Mouse (Mus musculus): ENCODE data around the gene Thoc7. TPM values are rescaled to one million over a fixed set of nuclear protein-coding genes. Genes with fewer than 3 reads are reported as not detected.
A peak's percentile ranks its signal among the peaks of the same experiment; 100 is the strongest.

Thoc7 gene
- polyA plus RNA-seq, 1 experiment from 2014 or later = 189 TPM

GRCm38 (mm10) chr14:13917630-13918029 lies 44.0 kb downstream of the Thoc7 start:
- 28% methylated on average over 3 of the region's 3 CpGs for whole genome bisulfite sequencing

DNA sequence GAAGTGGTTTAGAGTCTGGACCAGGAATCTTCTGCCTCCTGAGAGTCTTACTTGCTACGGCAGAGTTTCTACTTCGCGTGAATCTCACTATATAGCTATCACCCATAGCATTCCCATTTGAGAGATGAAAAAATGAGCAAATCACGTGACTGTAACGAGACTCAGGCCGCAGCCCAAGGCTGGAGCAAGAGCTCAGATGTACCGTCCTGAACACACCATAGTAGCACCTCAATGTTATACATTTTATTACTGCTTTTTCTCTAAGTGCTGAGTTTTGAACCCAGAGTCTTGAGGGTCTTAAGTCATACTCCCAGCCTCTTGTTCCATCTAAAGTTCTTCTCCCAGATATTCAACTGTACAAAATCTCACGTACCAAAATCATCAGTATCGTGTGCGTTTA lies 44.4 kb downstream of the Thoc7 start:
- Histone ChIP-seq H3K4me2 (no peak overlapping the region), H3K4me3 (no peak overlapping the region), H3K36me3 (no peaks in the 10 kb centered on the region), H3K27ac (no peak overlapping the region), H3K9ac (no peak overlapping the region), H3K27me3 (no peaks in the 10 kb centered on the region), H3K9me3 (no peaks in the 10 kb centered on the region), H3K4me1 (no peaks in the 10 kb centered on the region)
- 82% methylated on average over 10 of the region's 10 CpGs for WGBS
- ATAC-seq (ENCODE audit: borderline replicate concordance, extremely low read depth, low FRiP score, low TSS enrichment) = no peak

More at GRCm38 (mm10) chr14:13917630-13918029, 44.0 kb downstream of the Thoc7 start:
- Histone ChIP-seq H3K9me3 (no peaks in the 10 kb centered on the region), H3K4me2 (no peak overlapping the region), H3K4me1 (no peaks in the 10 kb centered on the region), H3K36me3 (no peaks in the 10 kb centered on the region), H3K27me3 (no peaks in the 10 kb centered on the region), H3K4me3 (no peak overlapping the region), H3K27ac (no peak overlapping the region), H3K9ac (no peak overlapping the region)
- no peak for ATAC-seq (ENCODE audit: borderline replicate concordance, extremely low read depth, low FRiP score, low TSS enrichment)

DNA sequence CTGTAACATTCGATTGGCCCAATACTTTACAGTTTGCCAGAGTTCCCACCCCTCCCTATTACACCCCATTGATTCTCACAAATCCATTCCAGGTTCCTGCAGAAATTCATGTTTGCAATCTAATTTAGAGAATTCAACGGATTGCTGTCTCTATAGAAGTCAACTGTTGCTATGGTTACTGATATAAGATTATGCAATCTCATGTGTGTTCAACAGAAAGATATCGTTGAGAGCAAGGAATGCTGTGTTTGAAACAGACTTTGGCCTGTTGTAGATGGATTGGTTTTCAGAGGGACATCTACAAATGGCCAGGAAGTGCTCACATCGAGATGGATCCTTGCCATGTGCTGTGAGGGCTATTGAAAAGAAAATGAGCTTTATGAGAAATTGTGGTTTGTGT lies 46.4 kb downstream of the Thoc7 start:
- no peaks in the 10 kb centered on the region for H3K36me3 ChIP-seq
- no peak overlapping the region for H3K4me3 ChIP-seq
- 37% methylated on average over 4 of the region's 4 CpGs for WGBS

DNA sequence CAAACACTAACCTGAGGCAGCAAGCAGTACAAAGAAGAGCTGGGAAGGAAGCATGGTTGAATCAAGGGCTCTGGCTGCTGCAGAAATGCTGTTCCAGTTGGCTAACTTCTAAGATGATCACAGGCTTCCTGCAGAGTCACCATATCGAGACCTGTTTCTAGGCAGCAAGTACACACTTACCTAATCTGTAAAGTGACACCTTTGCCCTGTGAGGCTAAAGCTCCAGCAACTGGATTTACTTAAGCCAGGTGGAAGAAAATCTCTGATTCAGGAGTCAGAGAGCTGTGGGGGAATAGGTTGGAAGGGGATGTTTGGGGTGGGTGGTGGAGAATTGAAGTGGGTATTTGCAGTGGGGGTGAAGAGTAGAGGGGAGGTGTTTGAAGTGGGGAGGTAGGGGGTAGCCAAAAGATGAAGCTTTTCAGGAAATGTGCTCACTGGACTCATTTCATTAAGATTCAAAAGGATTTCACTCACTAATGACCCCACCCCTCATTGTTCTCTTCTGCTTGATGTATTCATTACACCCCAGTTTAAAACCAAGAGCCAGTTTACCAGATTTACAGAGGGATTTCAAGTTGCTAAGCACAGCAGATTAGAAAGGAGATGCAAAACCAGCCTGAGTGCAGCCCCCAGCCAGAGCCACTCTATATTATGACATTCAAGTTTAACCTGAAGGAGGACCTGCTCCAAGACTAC lies 47.1 kb downstream of the Thoc7 start, which contains the start of gene Gm281:
TSS of gene Gm281 (minus strand) at position 92 of the 696 bp plus-strand sequence.
- Histone ChIP-seq H3K4me2 (no peak within 1 kb of the TSS), H3K27ac (no peak within 1 kb of the TSS), H3K9ac (no peak within 1 kb of the TSS), H3K9me3 (no peaks in the 10 kb centered on the region), H3K4me1 (no peaks in the 10 kb centered on the region), H3K36me3 (no peaks in the 10 kb centered on the region), H3K4me3 (no peak within 1 kb of the TSS), H3K27me3 (no peaks in the 10 kb centered on the region)
- ATAC-seq (ENCODE audit: borderline replicate concordance, extremely low read depth, low FRiP score, low TSS enrichment) = no peak
- WGBS = 32% methylated on average over 1 of the region's 1 CpGs

More for the DNA sequence above, 46.4 kb downstream of the Thoc7 start:
- H3K27ac ChIP-seq = no peak overlapping the region
- no peak for ATAC-seq (ENCODE audit: borderline replicate concordance, extremely low read depth, low FRiP score, low TSS enrichment)
- H3K9me3 ChIP-seq = no peaks in the 10 kb centered on the region
- H3K4me1 ChIP-seq = no peaks in the 10 kb centered on the region
- H3K9ac ChIP-seq = no peak overlapping the region
- no peak overlapping the region for H3K4me2 ChIP-seq
- H3K27me3 ChIP-seq = no peaks in the 10 kb centered on the region

GRCm38 (mm10) chr14:13910148-13910547 lies 51.5 kb downstream of the Thoc7 start:
- Histone ChIP-seq H3K4me3 (no peak overlapping the region), H3K27me3 (no peaks in the 10 kb centered on the region), H3K27ac (no peak overlapping the region), H3K36me3 (no peaks in the 10 kb centered on the region), H3K4me2 (no peak overlapping the region), H3K9ac (no peak overlapping the region), H3K4me1 (no peaks in the 10 kb centered on the region), H3K9me3 (no peaks in the 10 kb centered on the region)
- ATAC-seq (ENCODE audit: borderline replicate concordance, extremely low read depth, low FRiP score, low TSS enrichment) = no peak
- WGBS = 76% methylated on average over 2 of the region's 2 CpGs

GRCm38 (mm10) chr14:13907145-13907544 lies 54.5 kb downstream of the Thoc7 start:
- ATAC-seq (ENCODE audit: borderline replicate concordance, extremely low read depth, low FRiP score, low TSS enrichment) = no peak
- Histone ChIP-seq H3K4me3 (no peak overlapping the region), H3K27ac (no peak overlapping the region), H3K4me1 (no peaks in the 10 kb centered on the region), H3K9ac (no peak overlapping the region), H3K4me2 (no peak overlapping the region), H3K9me3 (no peaks in the 10 kb centered on the region), H3K27me3 (no peaks in the 10 kb centered on the region), H3K36me3 (no peaks in the 10 kb centered on the region)
- WGBS = 84% methylated on average over 7 of the region's 7 CpGs

DNA sequence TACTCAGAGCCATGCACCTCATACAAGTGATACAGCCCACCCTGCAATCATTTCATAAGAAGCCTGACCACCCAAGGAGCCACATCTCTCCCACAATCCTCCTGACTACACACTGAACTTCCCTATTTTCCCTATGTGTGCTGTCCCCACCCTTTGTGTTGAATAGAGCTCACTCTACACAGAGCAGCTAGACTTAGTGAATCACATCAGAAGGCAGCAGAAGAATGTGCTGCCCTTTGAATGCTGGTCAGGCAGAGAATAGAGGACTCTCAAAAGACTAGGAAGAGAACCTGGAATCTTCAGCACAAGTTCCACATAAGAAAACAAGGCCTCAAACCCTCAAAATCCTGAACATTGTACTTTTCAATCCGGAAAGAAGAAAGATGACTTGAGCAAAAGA lies 55.2 kb downstream of the Thoc7 start:
- Histone ChIP-seq H3K4me1 (no peaks in the 10 kb centered on the region), H3K9ac (no peak overlapping the region), H3K27ac (no peak overlapping the region), H3K9me3 (no peaks in the 10 kb centered on the region), H3K36me3 (no peaks in the 10 kb centered on the region), H3K4me2 (no peak overlapping the region), H3K27me3 (no peaks in the 10 kb centered on the region), H3K4me3 (no peak overlapping the region)
- WGBS = 81% methylated on average over 1 of the region's 1 CpGs
- ATAC-seq (ENCODE audit: borderline replicate concordance, extremely low read depth, low FRiP score, low TSS enrichment) = no peak

GRCm38 (mm10) chr14:13901611-13902067 lies 60.0 kb downstream of the Thoc7 start:
- ATAC-seq (ENCODE audit: borderline replicate concordance, extremely low read depth, low FRiP score, low TSS enrichment) = peak; percentile 35; the same call in 1 of the 2 replicates
- Histone ChIP-seq H3K9me3 (no peaks in the 10 kb centered on the region), H3K4me1 (no peaks in the 10 kb centered on the region), H3K4me3 (peak overlapping the region; percentile 48), H3K27me3 (no peaks in the 10 kb centered on the region), H3K36me3 (no peaks in the 10 kb centered on the region), H3K4me2 (peak overlapping the region; percentile 84), H3K27ac (no peak overlapping the region), H3K9ac (peak overlapping the region; percentile 44; the same call in 1 of the 2 replicates)
- WGBS = under 1% methylated on average over 22 of the region's 22 CpGs

Other genes starting within 250 kb of the Thoc7 start
- 0.05 TPM in 1 of 2 replicates, not detected in the other for gene Gm281, start 47.4 kb downstream of the Thoc7 start, polyA plus RNA-seq (2015; fragmentation: Nextera tagmentation; extraction: Ambion mirVana)
- 3.4 and 4.9 TPM in 2 replicates for gene Atxn7, start 412 bp downstream of the Thoc7 start, polyA plus RNA-seq (2015; fragmentation: Nextera tagmentation; extraction: Ambion mirVana)
- gene Psmd6, start 159.1 kb upstream of the Thoc7 start, polyA plus RNA-seq (2015; fragmentation: Nextera tagmentation; extraction: Ambion mirVana) = 239 and 243 TPM in 2 replicates
- gene Olfr720, start 225.0 kb upstream of the Thoc7 start, polyA plus RNA-seq (2015; fragmentation: Nextera tagmentation; extraction: Ambion mirVana) = not detected in 2 replicates